Mouse (Mus musculus): ENCODE results near the gene Ank3. TPM values are rescaled to one million over a fixed set of nuclear protein-coding genes. Genes with fewer than 3 reads are reported as not detected.

Gene Ank3
- total and polyA plus RNA-seq, 2 experiments from 2014 or later: 23.4 to 64.7 TPM

- H3K27ac ChIP-seq (ENCODE audit: low read depth): no peak overlapping the region
- DNase-seq (ENCODE audit: low spot score) (no peak), ATAC-seq (ENCODE audit: insufficient read depth, low read depth) (no peak)
- no peaks in the 10 kb centered on the region for H3K9me3 ChIP-seq (replicated peaks; ENCODE audit: control insufficient read depth, low read length)
- no peaks in the 10 kb centered on the region for H3K4me1 ChIP-seq (ENCODE audit: control insufficient read depth, insufficient read depth)
- TF ChIP-seq EP300 (IDR thresholded peaks at IDR 0.05; ENCODE audit: low read depth) (no peak), CTCF (IDR thresholded peaks at IDR 0.05; ENCODE audit: low read depth) (no peak)
- H3K27me3 ChIP-seq (ENCODE audit: control insufficient read depth, insufficient read depth, low read length): no peaks in the 10 kb centered on the region
- no peak overlapping the region for H3K4me2 ChIP-seq (ENCODE audit: low read depth, low read length)
- no peak overlapping the region for H3K9ac ChIP-seq (replicated peaks; ENCODE audit: low read depth, low read length)
- 83% methylated on average over 5 of the region's 5 CpGs for WGBS
- H3K36me3 ChIP-seq (replicated peaks; ENCODE audit: control insufficient read depth, insufficient read depth, low read length): peaks cover 25% of the 10 kb centered on the region
- no peak overlapping the region for H3K4me3 ChIP-seq (ENCODE audit: low read depth, low read length)
These were observed 538.0 kb downstream of the Ank3 start for GRCm38 (mm10) chr10:69936443-69937067.

GRCm38 (mm10) chr10:69937291-69937921 is 538.8 kb downstream of the Ank3 start:
- Histone ChIP-seq H3K9me3 (replicated peaks; ENCODE audit: control insufficient read depth, low read length) (no peaks in the 10 kb centered on the region), H3K27me3 (ENCODE audit: control insufficient read depth, insufficient read depth, low read length) (no peaks in the 10 kb centered on the region), H3K4me1 (ENCODE audit: control insufficient read depth, insufficient read depth) (no peaks in the 10 kb centered on the region), H3K4me2 (ENCODE audit: low read depth, low read length) (no peak overlapping the region), H3K27ac (ENCODE audit: low read depth) (no peak overlapping the region), H3K9ac (replicated peaks; ENCODE audit: low read depth, low read length) (no peak overlapping the region), H3K36me3 (replicated peaks; ENCODE audit: control insufficient read depth, insufficient read depth, low read length) (peaks cover 23% of the 10 kb centered on the region), H3K4me3 (ENCODE audit: low read depth, low read length) (no peak overlapping the region)
- 77% methylated on average over 7 of the region's 7 CpGs for WGBS
- no peak for TF ChIP-seq CTCF (IDR thresholded peaks at IDR 0.05; ENCODE audit: low read depth)
- TF ChIP-seq EP300 (IDR thresholded peaks at IDR 0.05; ENCODE audit: low read depth): no peak
- ATAC-seq (ENCODE audit: insufficient read depth, low read depth) (no peak), DNase-seq (ENCODE audit: low spot score) (no peak)

DNA sequence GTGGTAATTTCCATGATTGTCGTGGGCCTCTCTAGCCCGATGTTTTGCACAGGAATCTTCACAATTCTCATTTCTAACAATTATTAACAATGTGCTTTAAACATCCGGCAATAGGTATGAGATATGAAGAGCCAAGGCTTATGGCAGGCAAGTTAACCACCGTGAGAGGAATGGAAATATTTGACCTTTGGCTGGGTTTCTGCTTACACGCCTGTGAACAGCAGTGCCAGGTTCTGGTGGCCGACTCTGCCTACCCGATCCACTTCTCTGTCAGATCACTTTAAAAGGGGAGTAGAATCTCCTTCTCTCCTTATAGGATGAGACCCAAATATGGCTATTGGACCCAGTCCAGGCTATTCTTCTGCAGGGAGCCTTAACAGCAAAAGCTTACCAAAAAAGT is 540.6 kb downstream of the Ank3 start:
- Histone ChIP-seq H3K4me2 (ENCODE audit: low read depth, low read length) (no peak overlapping the region), H3K27me3 (ENCODE audit: control insufficient read depth, insufficient read depth, low read length) (no peaks in the 10 kb centered on the region), H3K36me3 (replicated peaks; ENCODE audit: control insufficient read depth, insufficient read depth, low read length) (peaks cover 17% of the 10 kb centered on the region; the same call in 1 of the 2 replicates), H3K4me1 (ENCODE audit: control insufficient read depth, insufficient read depth) (peaks cover under 1% of the 10 kb centered on the region; the same call in 1 of the 2 replicates), H3K4me3 (ENCODE audit: low read depth, low read length) (no peak overlapping the region), H3K9ac (replicated peaks; ENCODE audit: low read depth, low read length) (no peak overlapping the region), H3K27ac (ENCODE audit: low read depth) (no peak overlapping the region), H3K9me3 (replicated peaks; ENCODE audit: control insufficient read depth, low read length) (no peaks in the 10 kb centered on the region)
- WGBS: 83% methylated on average over 7 of the region's 7 CpGs
- ATAC-seq (ENCODE audit: insufficient read depth, low read depth): no peak
- DNase-seq (ENCODE audit: low spot score): no peak
- TF ChIP-seq EP300 (IDR thresholded peaks at IDR 0.05; ENCODE audit: low read depth): no peak

DNA sequence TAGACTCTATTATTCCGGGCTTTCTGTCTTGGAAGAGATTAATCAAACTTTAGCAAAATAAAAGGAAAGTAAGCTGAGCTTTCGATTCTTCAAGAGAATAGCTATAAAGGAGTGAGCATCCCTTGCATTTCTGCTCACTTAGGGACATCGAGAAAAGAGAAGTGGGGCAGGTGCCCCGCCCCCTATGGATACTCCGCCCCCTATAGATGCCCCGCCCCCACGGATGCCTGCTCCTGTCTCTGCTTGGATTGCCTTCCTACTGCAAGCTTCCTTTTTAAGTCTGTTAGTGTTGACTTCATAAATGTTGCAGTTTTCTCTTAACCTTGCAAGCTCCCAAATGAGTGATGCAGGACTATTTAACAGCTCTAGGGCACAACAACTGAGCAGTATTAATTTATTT is 541.4 kb downstream of the Ank3 start:
- H3K27me3 ChIP-seq (ENCODE audit: control insufficient read depth, insufficient read depth, low read length): no peaks in the 10 kb centered on the region
- no peaks in the 10 kb centered on the region for H3K9me3 ChIP-seq (replicated peaks; ENCODE audit: control insufficient read depth, low read length)
- WGBS: 65% methylated on average over 7 of the region's 7 CpGs
- H3K36me3 ChIP-seq (replicated peaks; ENCODE audit: control insufficient read depth, insufficient read depth, low read length): peaks cover 17% of the 10 kb centered on the region; the same call in 1 of the 2 replicates
- TF ChIP-seq CTCF (IDR thresholded peaks at IDR 0.05; ENCODE audit: low read depth) (no peak), EP300 (IDR thresholded peaks at IDR 0.05; ENCODE audit: low read depth) (no peak)
- no peak overlapping the region for H3K27ac ChIP-seq (ENCODE audit: low read depth)
- H3K4me2 ChIP-seq (ENCODE audit: low read depth, low read length): no peak overlapping the region
- H3K4me3 ChIP-seq (ENCODE audit: low read depth, low read length): no peak overlapping the region
- H3K4me1 ChIP-seq (ENCODE audit: control insufficient read depth, insufficient read depth): peaks cover 7% of the 10 kb centered on the region
- ATAC-seq (ENCODE audit: insufficient read depth, low read depth): no peak
- DNase-seq (ENCODE audit: low spot score): no peak
- no peak overlapping the region for H3K9ac ChIP-seq (replicated peaks; ENCODE audit: low read depth, low read length)

DNA sequence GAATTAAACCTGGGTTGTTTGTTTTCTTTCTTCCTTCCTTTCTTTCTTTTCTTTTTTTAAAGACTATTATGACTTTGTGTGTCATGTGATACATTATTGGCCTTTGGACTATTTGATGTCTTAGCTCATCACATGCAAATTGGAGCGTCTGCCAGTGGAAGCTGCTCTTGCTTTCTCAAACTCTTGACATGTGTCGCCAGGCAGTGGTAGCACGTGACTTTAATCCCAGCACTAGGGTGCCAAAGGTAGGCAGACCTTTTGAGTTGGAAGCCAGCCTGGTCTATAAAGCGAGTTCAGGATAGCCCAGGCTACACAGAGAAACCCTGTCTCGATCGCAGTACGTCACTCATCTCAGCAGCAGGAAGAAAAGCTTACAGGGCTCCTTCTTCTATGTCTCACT is 542.4 kb downstream of the Ank3 start:
- TF ChIP-seq CTCF (IDR thresholded peaks at IDR 0.05; ENCODE audit: low read depth) (no peak), EP300 (IDR thresholded peaks at IDR 0.05; ENCODE audit: low read depth) (no peak)
- H3K4me1 ChIP-seq (ENCODE audit: control insufficient read depth, insufficient read depth): peaks cover 11% of the 10 kb centered on the region
- H3K27ac ChIP-seq (ENCODE audit: low read depth): no peak overlapping the region
- no peak for ATAC-seq (ENCODE audit: insufficient read depth, low read depth)
- no peaks in the 10 kb centered on the region for H3K27me3 ChIP-seq (ENCODE audit: control insufficient read depth, insufficient read depth, low read length)
- 90% methylated on average over 7 of the region's 7 CpGs for WGBS
- H3K4me2 ChIP-seq (ENCODE audit: low read depth, low read length): no peak overlapping the region
- H3K4me3 ChIP-seq (ENCODE audit: low read depth, low read length): no peak overlapping the region
- H3K9me3 ChIP-seq (replicated peaks; ENCODE audit: control insufficient read depth, low read length): no peaks in the 10 kb centered on the region
- no peak for DNase-seq (ENCODE audit: low spot score)
- peaks cover 10% of the 10 kb centered on the region; the same call in 1 of the 2 replicates for H3K36me3 ChIP-seq (replicated peaks; ENCODE audit: control insufficient read depth, insufficient read depth, low read length)
- no peak overlapping the region for H3K9ac ChIP-seq (replicated peaks; ENCODE audit: low read depth, low read length)
